19 mouse cellular contexts compared by ENCODE assay signal in genomic region chr7:122406625-122407024, GRCm38 (mm10).
A peak's percentile ranks its signal among the peaks of the same experiment; 100 is the strongest.
DNase-seq lines count a peak whose midpoint lies in the region; ATAC-seq and TF ChIP-seq lines count a peak whose summit lies in the region.
"Had no signal": no experiment of that assay in that cellular context is flagged by ENCODE, and none has a peak within 500 bp of the region (broad histone marks: within the 10 kb centered on the region; RNA-seq: fewer than 3 reads in every experiment).

No protein-coding gene starts in this region.

- no peak for TF ChIP-seq POLR2A in CH12.LX (IDR thresholded peaks at IDR 0.05; ENCODE audit: low read depth, low read length)
- TF ChIP-seq POLR2A in kidney, adult 2 months (IDR thresholded peaks at IDR 0.05; ENCODE audit: low read depth, low read length) = no peak

- peaks cover 78% of the 10 kb centered on the region for H3K79me2 ChIP-seq in CH12.LX (replicated peaks; ENCODE audit: control insufficient read depth, extremely low read depth, insufficient read depth, poor library complexity, severe bottlenecking)

- TF ChIP-seq EP300 in CH12.LX (IDR thresholded peaks at IDR 0.05; ENCODE audit: low read length) = no peak

- H3K36me3 ChIP-seq in forebrain, embryonic 13.5 days (ENCODE audit: poor library complexity, severe bottlenecking) = no peaks in the 10 kb centered on the region
- H3K36me3 ChIP-seq in forebrain, embryonic 11.5 days (ENCODE audit: control insufficient read depth, insufficient read depth, low read length) = no peaks in the 10 kb centered on the region
- H3K36me3 ChIP-seq in CH12.LX (replicated peaks in 1 of 2; ENCODE audit: control insufficient read depth in 1 of 2, insufficient read depth in 1 of 2, low read length in 1 of 2) = peaks cover 26 to 75% of the 10 kb centered on the region in 2 experiments
- no peaks in the 10 kb centered on the region for H3K36me3 ChIP-seq in forebrain, postnatal 0 days (ENCODE audit: insufficient read depth)
- no peaks in the 10 kb centered on the region for H3K36me3 ChIP-seq in midbrain, embryonic 12.5 days
- no peaks in the 10 kb centered on the region for H3K36me3 ChIP-seq in kidney, embryonic 15.5 days
- H3K36me3 ChIP-seq in kidney, adult 2 months (ENCODE audit: control insufficient read depth, insufficient read depth, low read length) = no peaks in the 10 kb centered on the region
- H3K36me3 ChIP-seq: embryonic facial prominence, embryonic 10.5 days; heart, embryonic 10.5 days; liver, embryonic 12.5 days; lung, embryonic 15.5 days had no signal

- intact Hi-C loops in heart, postnatal 14 days (cut with DNase I) = no loop called here

- peak; percentile 37 for ATAC-seq in forebrain, embryonic 13.5 days
- no peak for ATAC-seq in forebrain, embryonic 11.5 days (replicated peaks; ENCODE audit: low FRiP score)
- peak; percentile 36; the same call in 1 of the 2 replicates for ATAC-seq in forebrain, postnatal 0 days
- ATAC-seq in midbrain, embryonic 12.5 days (ENCODE audit: low FRiP score, low read depth) = peak; percentile 56; the same call in 1 of the 2 replicates
- ATAC-seq in kidney, embryonic 15.5 days (replicated peaks; ENCODE audit: low FRiP score) = no peak
- ATAC-seq: liver, embryonic 12.5 days had no signal

- H3K4me1 ChIP-seq in forebrain, embryonic 13.5 days = peaks cover 30% of the 10 kb centered on the region
- peaks cover 14% of the 10 kb centered on the region for H3K4me1 ChIP-seq in forebrain, embryonic 11.5 days (replicated peaks; ENCODE audit: control insufficient read depth, insufficient read depth, low read length)
- peaks cover 61 to 95% of the 10 kb centered on the region in 2 experiments for H3K4me1 ChIP-seq in CH12.LX (ENCODE audit: control insufficient read depth in 1 of 2, insufficient read depth in 2 of 2)
- peaks cover 24% of the 10 kb centered on the region for H3K4me1 ChIP-seq in forebrain, postnatal 0 days (ENCODE audit: insufficient read depth)
- peaks cover 26% of the 10 kb centered on the region for H3K4me1 ChIP-seq in midbrain, embryonic 12.5 days
- H3K4me1 ChIP-seq in kidney, embryonic 15.5 days = peaks cover 14% of the 10 kb centered on the region
- H3K4me1 ChIP-seq in kidney, adult 2 months (ENCODE audit: control insufficient read depth, insufficient read depth, low read length) = no peaks in the 10 kb centered on the region

- 42% methylated on average over 13 of the region's 13 CpGs for WGBS in forebrain, embryonic 13.5 days
- 67% methylated on average over 13 of the region's 13 CpGs for WGBS in forebrain, embryonic 11.5 days
- WGBS in forebrain, postnatal 0 days = 22% methylated on average over 13 of the region's 13 CpGs
- WGBS in midbrain, embryonic 12.5 days = 53% methylated on average over 13 of the region's 13 CpGs
- WGBS in kidney, embryonic 15.5 days = 74% methylated on average over 13 of the region's 13 CpGs
- 78% methylated on average over 13 of the region's 13 CpGs for WGBS in kidney, adult 2 months

- no peaks in the 10 kb centered on the region for H3K27me3 ChIP-seq in forebrain, embryonic 13.5 days
- no peaks in the 10 kb centered on the region for H3K27me3 ChIP-seq in forebrain, embryonic 11.5 days (ENCODE audit: control insufficient read depth, insufficient read depth, low read length)
- no peaks in the 10 kb centered on the region for H3K27me3 ChIP-seq in CH12.LX (replicated peaks)
- no peaks in the 10 kb centered on the region for H3K27me3 ChIP-seq in forebrain, postnatal 0 days (ENCODE audit: insufficient read depth, low read length)
- no peaks in the 10 kb centered on the region; the same call in 1 of the 2 replicates for H3K27me3 ChIP-seq in midbrain, embryonic 12.5 days
- H3K27me3 ChIP-seq in kidney, embryonic 15.5 days = no peaks in the 10 kb centered on the region
- H3K27me3 ChIP-seq in kidney, adult 2 months (replicated peaks; ENCODE audit: control insufficient read depth, insufficient read depth, low read length) = no peaks in the 10 kb centered on the region
- H3K27me3 ChIP-seq: liver, embryonic 12.5 days; lung, embryonic 15.5 days had no signal

- no peak overlapping the region for H3K9ac ChIP-seq in forebrain, embryonic 13.5 days
- no peak overlapping the region for H3K9ac ChIP-seq in forebrain, embryonic 11.5 days (ENCODE audit: low read length)
- no peak overlapping the region for H3K9ac ChIP-seq in CH12.LX (ENCODE audit: insufficient read depth, low read depth)
- H3K9ac ChIP-seq in forebrain, postnatal 0 days = no peak overlapping the region
- H3K9ac ChIP-seq in midbrain, embryonic 12.5 days (replicated peaks) = no peak overlapping the region
- H3K9ac ChIP-seq in kidney, embryonic 15.5 days = no peak overlapping the region
- H3K9ac ChIP-seq: liver, embryonic 12.5 days; lung, embryonic 15.5 days had no signal

- H3K4me3 ChIP-seq in forebrain, embryonic 13.5 days = no peak overlapping the region
- no peak overlapping the region for H3K4me3 ChIP-seq in forebrain, embryonic 11.5 days (ENCODE audit: low read depth, low read length)
- no peak overlapping the region for H3K4me3 ChIP-seq in CH12.LX (replicated peaks in 1 of 3; ENCODE audit: low read depth in 2 of 3, low read length in 2 of 3, poor library complexity in 1 of 3)
- no peak overlapping the region for H3K4me3 ChIP-seq in forebrain, postnatal 0 days (ENCODE audit: low read depth, low read length)
- H3K4me3 ChIP-seq in midbrain, embryonic 12.5 days = no peak overlapping the region
- H3K4me3 ChIP-seq in kidney, embryonic 15.5 days (replicated peaks) = no peak overlapping the region
- H3K4me3 ChIP-seq in kidney, adult 2 months (ENCODE audit: insufficient read depth, low read depth, low read length) = no peak overlapping the region
- H3K4me3 ChIP-seq: embryonic facial prominence, embryonic 10.5 days; heart, embryonic 10.5 days; liver, embryonic 12.5 days; lung, embryonic 15.5 days had no signal

- dilution Hi-C loops in CH12.LX (cut with MboI; ENCODE audit: extremely low pct_ligation_motif_present, extremely low pct_unique_long_range_greater_than_20kb, low sequenced_read_pairs) = no loop called here

- peak overlapping the region; percentile 53; the same call in 1 of the 2 replicates for H3K27ac ChIP-seq in forebrain, embryonic 13.5 days
- no peak overlapping the region for H3K27ac ChIP-seq in forebrain, embryonic 11.5 days (ENCODE audit: low read depth, low read length)
- 0 out of 2 replicates have a peak overlapping the region, but pooled peaks have one; percentile 11 for H3K27ac ChIP-seq in CH12.LX (ENCODE audit: insufficient read depth, low read depth)
- no peak overlapping the region; the same call in 1 of the 2 replicates for H3K27ac ChIP-seq in forebrain, postnatal 0 days (ENCODE audit: low read depth, low read length)
- H3K27ac ChIP-seq in midbrain, embryonic 12.5 days (replicated peaks) = no peak overlapping the region
- H3K27ac ChIP-seq in kidney, embryonic 15.5 days = no peak overlapping the region
- H3K27ac ChIP-seq in kidney, adult 2 months (ENCODE audit: insufficient read depth, low read depth, low read length) = no peak overlapping the region
- H3K27ac ChIP-seq: embryonic facial prominence, embryonic 10.5 days; heart, embryonic 10.5 days; liver, embryonic 12.5 days; lung, embryonic 15.5 days had no signal

- TF ChIP-seq CTCF in CH12.LX (conservative IDR thresholded peaks at IDR 0.05 in 1 of 2, IDR thresholded peaks at IDR 0.05 in 1 of 2; ENCODE audit: low read depth in 2 of 2, low read length in 2 of 2) = no peak
- TF ChIP-seq CTCF in forebrain, postnatal 0 days (IDR thresholded peaks at IDR 0.05; ENCODE audit: low read depth) = no peak
- no peak for TF ChIP-seq CTCF in kidney, adult 2 months (conservative IDR thresholded peaks at IDR 0.05; ENCODE audit: insufficient read depth, insufficient read length, low read depth, low read length)

- DNase-seq in forebrain, embryonic 11.5 days (ENCODE audit: low spot score) = no peak
- DNase-seq in CH12.LX (ENCODE audit: extremely low read depth) = no peak
- DNase-seq in forebrain, postnatal 0 days = peak; percentile 50
- no peak for DNase-seq in heart, postnatal 14 days
- no peak for DNase-seq in kidney, adult 2 months
- DNase-seq: adrenal gland, adult 2 months; cerebellum, adult 11 months; cerebellum, postnatal 36 days; gastrocnemius, postnatal 36 days; heart, postnatal 10 days; kidney, postnatal 10 days; thymus, postnatal 4 days had no signal

- in situ Hi-C loops in CH12.LX (cut with MboI; ENCODE audit: low pct_ligation_motif_present, low pct_unique_long_range_greater_than_20kb, low sequenced_read_pairs) = no loop called here

- TF ChIP-seq RAD21 in CH12.LX (IDR thresholded peaks at IDR 0.05; ENCODE audit: low read depth, low read length) = no peak

- H3K9me3 ChIP-seq in forebrain, embryonic 13.5 days (replicated peaks) = no peaks in the 10 kb centered on the region
- no peaks in the 10 kb centered on the region for H3K9me3 ChIP-seq in forebrain, embryonic 11.5 days (ENCODE audit: control insufficient read depth, low read length)
- no peaks in the 10 kb centered on the region for H3K9me3 ChIP-seq in CH12.LX (replicated peaks; ENCODE audit: low read length)
- no peaks in the 10 kb centered on the region for H3K9me3 ChIP-seq in forebrain, postnatal 0 days (ENCODE audit: low read length)
- no peaks in the 10 kb centered on the region for H3K9me3 ChIP-seq in midbrain, embryonic 12.5 days
- H3K9me3 ChIP-seq in kidney, embryonic 15.5 days (replicated peaks) = no peaks in the 10 kb centered on the region
- H3K9me3 ChIP-seq: embryonic facial prominence, embryonic 10.5 days; heart, embryonic 10.5 days; liver, embryonic 12.5 days; lung, embryonic 15.5 days had no signal

- H3K4me2 ChIP-seq in forebrain, embryonic 13.5 days = no peak overlapping the region
- no peak overlapping the region for H3K4me2 ChIP-seq in forebrain, embryonic 11.5 days (ENCODE audit: low read depth, low read length, severe bottlenecking)
- no peak overlapping the region for H3K4me2 ChIP-seq in CH12.LX (ENCODE audit: insufficient read depth, low read depth, poor library complexity, severe bottlenecking)
- H3K4me2 ChIP-seq in forebrain, postnatal 0 days (ENCODE audit: low read depth) = no peak overlapping the region
- no peak overlapping the region for H3K4me2 ChIP-seq in midbrain, embryonic 12.5 days (replicated peaks)
- no peak overlapping the region for H3K4me2 ChIP-seq in kidney, embryonic 15.5 days
- H3K4me2 ChIP-seq: liver, embryonic 12.5 days; lung, embryonic 15.5 days had no signal

TF ChIP-seq in CH12.LX, 34 proteins besides CTCF, POLR2A, EP300 and RAD21:
- no peak for TF ChIP-seq IRF4 (IDR thresholded peaks at IDR 0.05; ENCODE audit: low read depth, low read length)
- TF ChIP-seq BHLHE40 (IDR thresholded peaks at IDR 0.05; ENCODE audit: low read depth, low read length) = peak; percentile 30; the same call in 1 of the 2 replicates
- TF ChIP-seq MAFK (IDR thresholded peaks at IDR 0.05; ENCODE audit: insufficient replicate concordance, low read length) = no peak

Comparison
In these comparisons a context has a peak if more than half of its experiments do, and no peak if none do; other contexts are left out.
1. ATAC-seq: peak in forebrain, embryonic 13.5 days (single experiment), forebrain, postnatal 0 days (single experiment) and midbrain, embryonic 12.5 days (single experiment); none in forebrain, embryonic 11.5 days (single experiment) and kidney, embryonic 15.5 days (single experiment).
2. H3K27ac ChIP-seq: peak in forebrain, embryonic 13.5 days (single experiment) and CH12.LX (single experiment); none in forebrain, embryonic 11.5 days (single experiment), forebrain, postnatal 0 days (single experiment), midbrain, embryonic 12.5 days (single experiment), kidney, embryonic 15.5 days (single experiment) and kidney, adult 2 months (single experiment).